Mouse (Mus musculus) embryonic facial prominence, embryonic 14.5 days (tissue): ENCODE results near the gene Sult6b2. TPM values are rescaled to one million over a fixed set of nuclear protein-coding genes. Genes with fewer than 3 reads are reported as not detected.

ENCODE experiments used
- ATAC-seq: fragments of 200-750 bp; cut with Nextera tagmentation; 2 replicates; pipeline ENCODE4 v1.8.0; 2017; ENCODE audit warnings: low read depth, moderate number of reproducible peaks, moderate TSS enrichment
- DNase-seq: peaks from one replicate; pipeline ENCODE4 v3.0.0-alpha.2; 2015; ENCODE audit warnings: low spot score
- H3K27ac ChIP-seq: fragments of 300-500 bp; sonication (generic); replicated peaks from 2 replicates; pipeline ENCODE4 v1.5.1; 2014; ENCODE audit warnings: low read depth, mild to moderate bottlenecking, low read length, moderate library complexity
- H3K27me3 ChIP-seq: fragments of 300-500 bp; sonication (generic); replicated peaks from 2 replicates; pipeline ENCODE4 v1.6.1; 2014; ENCODE audit warnings: low read length; ENCODE audit not compliant: control insufficient read depth, insufficient read depth
- H3K36me3 ChIP-seq: fragments of 300-500 bp; sonication (generic); 2 replicates; pipeline ENCODE4 v1.6.1; 2014; ENCODE audit warnings: low read length, mixed read lengths; ENCODE audit not compliant: control insufficient read depth, insufficient read depth
- H3K4me1 ChIP-seq: fragments of 300-500 bp; sonication (generic); 2 replicates; pipeline ENCODE4 v1.6.1; 2014; ENCODE audit warnings: antibody characterized with exemption, low read length; ENCODE audit not compliant: control insufficient read depth, insufficient read depth
- H3K4me2 ChIP-seq: fragments of 300-500 bp; sonication (generic); 2 replicates; pipeline ENCODE4 v1.6.1; 2014; ENCODE audit warnings: low read depth, mild to moderate bottlenecking, low read length, moderate library complexity, mixed read lengths
- H3K4me3 ChIP-seq: fragments of 300-500 bp; sonication (generic); 2 replicates; pipeline ENCODE4 v1.5.1; 2014; ENCODE audit warnings: low read depth, mild to moderate bottlenecking, low read length
- H3K9ac ChIP-seq: fragments of 300-500 bp; sonication (generic); 2 replicates; pipeline ENCODE4 v1.6.1; 2014; ENCODE audit warnings: low read depth, mild to moderate bottlenecking, low read length, moderate library complexity, mixed read lengths
- H3K9me3 ChIP-seq: fragments of 300-500 bp; sonication (generic); 2 replicates; pipeline ENCODE4 v1.6.1; 2016; ENCODE audit warnings: low read length; ENCODE audit not compliant: control insufficient read depth
- WGBS: fragments of 180-500 bp; shearing (Covaris S2); extraction: QIAGEN DNeasy Blood & Tissue Kit; methylation state at CpG from one replicate; pipeline ENCODE4 v1.1.7; 2014; 5-methylcytosine and 5-hydroxymethylcytosine counted together
- polyA plus RNA-seq: library from polyadenylated mRNA; unstranded; fragments of >200 nt; fragmentation: Nextera tagmentation; extraction: Ambion mirVana; gene quantifications from 2 replicates; pipeline ENCODE4 v1.2.1, GENCODE M21; 2014

Gene Sult6b2
- polyA plus RNA-seq, 1 experiment from 2014 or later, result not detected

GRCm38 (mm10) chr6:142818306-142818705 lies 14.0 kb upstream of the Sult6b2 start:
- H3K9ac ChIP-seq, result no peak overlapping the region
- WGBS, result 93% methylated on average over 10 of the region's 10 CpGs
- no peak overlapping the region for H3K27ac ChIP-seq
- no peaks in the 10 kb centered on the region for H3K36me3 ChIP-seq
- H3K9me3 ChIP-seq, result no peaks in the 10 kb centered on the region
- no peaks in the 10 kb centered on the region for H3K4me1 ChIP-seq
- ATAC-seq (no peak), DNase-seq (no peak)
- no peaks in the 10 kb centered on the region for H3K27me3 ChIP-seq
- no peak overlapping the region for H3K4me2 ChIP-seq
- H3K4me3 ChIP-seq, result no peak overlapping the region

- no peak for DNase-seq
- H3K27me3 ChIP-seq, result no peaks in the 10 kb centered on the region
- H3K27ac ChIP-seq, result no peak overlapping the region
- ATAC-seq, result no peak
- 69% methylated on average over 3 of the region's 3 CpGs for WGBS
- no peaks in the 10 kb centered on the region for H3K4me1 ChIP-seq
- no peak overlapping the region for H3K4me2 ChIP-seq
- H3K9me3 ChIP-seq, result no peaks in the 10 kb centered on the region
- H3K36me3 ChIP-seq, result no peaks in the 10 kb centered on the region
- no peak overlapping the region for H3K4me3 ChIP-seq
- H3K9ac ChIP-seq, result no peak overlapping the region
Measured at GRCm38 (mm10) chr6:142815513-142815912, 11.2 kb upstream of the Sult6b2 start.

GRCm38 (mm10) chr6:142814495-142814921 lies 10.2 kb upstream of the Sult6b2 start:
- Histone ChIP-seq H3K36me3 (no peaks in the 10 kb centered on the region), H3K4me3 (peak overlapping the region; percentile 35), H3K4me2 (peak overlapping the region; percentile 53), H3K4me1 (no peaks in the 10 kb centered on the region), H3K9ac (peak overlapping the region; percentile 43; the same call in 1 of the 2 replicates), H3K9me3 (no peaks in the 10 kb centered on the region), H3K27me3 (no peaks in the 10 kb centered on the region), H3K27ac (no peak overlapping the region)
- ATAC-seq (peak; percentile 60; the same call in 1 of the 2 replicates), DNase-seq (peak; percentile 95)
- WGBS, result 3% methylated on average over 15 of the region's 15 CpGs

- H3K4me1 ChIP-seq, result no peaks in the 10 kb centered on the region
- DNase-seq (no peak), ATAC-seq (peak; percentile 10; the same call in 1 of the 2 replicates)
- peak overlapping the region; percentile 35; the same call in 1 of the 2 replicates for H3K4me3 ChIP-seq
- no peak overlapping the region for H3K9ac ChIP-seq
- no peak overlapping the region for H3K27ac ChIP-seq
- no peaks in the 10 kb centered on the region for H3K9me3 ChIP-seq
- no peaks in the 10 kb centered on the region for H3K36me3 ChIP-seq
- H3K27me3 ChIP-seq, result no peaks in the 10 kb centered on the region
- H3K4me2 ChIP-seq, result peak overlapping the region; percentile 53
- WGBS, result 55% methylated on average over 10 of the region's 10 CpGs
Measured at GRCm38 (mm10) chr6:142814011-142814410, 9.7 kb upstream of the Sult6b2 start.

GRCm38 (mm10) chr6:142812969-142813368 lies 8.7 kb upstream of the Sult6b2 start:
- Histone ChIP-seq H3K9ac (no peak overlapping the region), H3K36me3 (no peaks in the 10 kb centered on the region), H3K4me2 (no peak overlapping the region), H3K9me3 (no peaks in the 10 kb centered on the region), H3K4me3 (no peak overlapping the region), H3K27ac (no peak overlapping the region), H3K27me3 (no peaks in the 10 kb centered on the region), H3K4me1 (no peaks in the 10 kb centered on the region)
- ATAC-seq (no peak), DNase-seq (no peak)
- 67% methylated on average over 5 of the region's 5 CpGs for WGBS

- no peak overlapping the region for H3K27ac ChIP-seq
- H3K9me3 ChIP-seq, result no peaks in the 10 kb centered on the region
- no peak overlapping the region for H3K9ac ChIP-seq
- H3K4me1 ChIP-seq, result no peaks in the 10 kb centered on the region
- H3K27me3 ChIP-seq, result no peaks in the 10 kb centered on the region
- no peak for DNase-seq
- no peaks in the 10 kb centered on the region for H3K36me3 ChIP-seq
- no peak overlapping the region for H3K4me3 ChIP-seq
- no peak for ATAC-seq
- WGBS, result 63% methylated on average over 6 of the region's 6 CpGs
- no peak overlapping the region for H3K4me2 ChIP-seq
Measured at GRCm38 (mm10) chr6:142810239-142810638, 5.9 kb upstream of the Sult6b2 start.

GRCm38 (mm10) chr6:142809373-142810098 lies 5.2 kb upstream of the Sult6b2 start:
- Histone ChIP-seq H3K9me3 (no peaks in the 10 kb centered on the region), H3K4me2 (no peak overlapping the region), H3K4me1 (no peaks in the 10 kb centered on the region), H3K4me3 (no peak overlapping the region), H3K36me3 (no peaks in the 10 kb centered on the region), H3K27ac (no peak overlapping the region), H3K27me3 (no peaks in the 10 kb centered on the region), H3K9ac (no peak overlapping the region)
- ATAC-seq (no peak), DNase-seq (no peak)
- WGBS, result 36% methylated on average over 6 of the region's 6 CpGs

GRCm38 (mm10) chr6:142806326-142806725 lies 2.0 kb upstream of the Sult6b2 start:
- Histone ChIP-seq H3K4me3 (no peak overlapping the region), H3K27ac (no peak overlapping the region), H3K9me3 (no peaks in the 10 kb centered on the region), H3K36me3 (no peaks in the 10 kb centered on the region), H3K4me1 (peaks cover 10% of the 10 kb centered on the region), H3K9ac (no peak overlapping the region), H3K4me2 (no peak overlapping the region), H3K27me3 (no peaks in the 10 kb centered on the region)
- DNase-seq (no peak), ATAC-seq (no peak)
- 74% methylated on average over 4 of the region's 4 CpGs for WGBS
